Mouse (Mus musculus) embryo, embryonic 10 days (tissue): ENCODE measurements around the gene Tssk1.

ENCODE experiments used
- DNase-seq: peaks from one replicate; pipeline ENCODE4 v3.0.0-alpha.2; 2015; ENCODE audit warnings: low spot score

The Tssk1 gene

DNA sequence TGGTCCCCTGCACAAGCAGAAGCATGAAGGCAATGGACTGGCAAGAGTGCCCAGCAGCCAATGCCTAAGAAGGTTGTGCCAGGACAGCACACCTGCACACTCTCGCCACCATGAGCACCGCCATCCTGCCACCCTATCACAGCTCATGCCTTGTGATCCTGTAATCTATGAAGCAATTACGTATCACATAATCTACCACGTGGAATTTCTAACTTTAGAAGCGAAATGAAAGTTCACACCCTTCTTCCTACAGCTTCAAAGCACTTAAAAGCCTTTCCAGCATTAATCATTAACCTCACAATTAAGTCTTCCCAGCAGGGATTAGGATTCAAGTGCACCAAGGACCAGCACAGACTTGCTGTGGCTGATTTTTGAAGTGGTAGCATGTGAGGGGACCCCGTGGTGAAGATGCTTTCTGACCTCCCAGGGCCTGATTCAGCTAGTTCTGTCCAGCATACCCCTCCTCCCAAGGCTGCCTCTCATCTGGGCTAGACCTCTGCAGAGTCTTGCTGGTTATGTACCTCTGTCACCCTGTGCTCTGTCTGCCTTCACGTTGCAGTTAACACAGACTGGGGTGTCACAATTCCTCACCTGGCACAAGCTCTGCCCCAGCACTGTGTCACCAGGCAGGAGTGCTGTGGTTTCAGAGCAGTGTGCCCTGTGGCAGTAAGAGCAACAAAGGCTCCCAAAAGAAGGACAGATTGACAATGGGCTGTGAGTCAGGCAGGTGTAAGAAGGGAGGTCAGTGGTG, 51.2 kb downstream of the Tssk1 start:
- DNase-seq: no peak
